14 mouse cellular contexts compared by ENCODE assay signal in genomic region chr16:23167079-23167478, GRCm38 (mm10). TPM values are rescaled to one million over a fixed set of nuclear protein-coding genes. Genes with fewer than 3 reads are reported as not detected.
DNase-seq lines count a peak whose midpoint lies in the region; ATAC-seq and TF ChIP-seq lines count a peak whose summit lies in the region.
"Had no signal": no experiment of that assay in that cellular context is flagged by ENCODE, and none has a peak within 500 bp of the region (broad histone marks: within the 10 kb centered on the region; RNA-seq: fewer than 3 reads in every experiment).

No protein-coding gene starts in this region.

- no peak for TF ChIP-seq CTCF in Patski (IDR thresholded peaks at IDR 0.05)
- TF ChIP-seq CTCF in cortical plate, adult 2 months (IDR thresholded peaks at IDR 0.05; ENCODE audit: extremely low read depth, insufficient read depth, low read length), result no peak

- POLR2A ChIA-PET in Patski (lab: Charles Lee), result no interaction called here

- no peak for ATAC-seq in Patski
- ATAC-seq in frontal cortex, adult (ENCODE audit: low TSS enrichment), result no peak

- H3K27me3 ChIP-seq in Patski, result no peaks in the 10 kb centered on the region
- H3K27me3 ChIP-seq: hindbrain, embryonic 15.5 days; neural tube, embryonic 15.5 days had no signal

- no peak overlapping the region for H3K4me3 ChIP-seq in cortical plate, adult 2 months (ENCODE audit: insufficient read depth, low read length)
- H3K4me3 ChIP-seq: hindbrain, embryonic 15.5 days; neural tube, embryonic 15.5 days had no signal

- in situ Hi-C loops in Patski (cut with MboI; ENCODE audit: low pct_unique_long_range_greater_than_20kb), result no loop called here

- CTCF ChIA-PET in Patski (lab: Charles Lee), result interaction anchor here (0.9 to 1.0 kb wide), 2 partner anchors 11 to 17 kb away, joined by 3 to 5 read pairs; no protein-coding TSS in a partner anchor

- TF ChIP-seq POLR2A in cortical plate, adult 2 months (IDR thresholded peaks at IDR 0.05; ENCODE audit: extremely low read depth, insufficient read depth, low read length), result no peak

- intact Hi-C loops in heart, postnatal 10 days (cut with DNase I), result loop anchor here (5.0 kb wide), 1 partner anchor 55 kb away; the partner anchor contains the start of gene St6gal1

- DNase-seq in kidney, postnatal 36 days, result peak; percentile 12 to 61
- no peak for DNase-seq in kidney, postnatal 4 days
- peak; percentile 41 for DNase-seq in Patski (ENCODE audit: low read depth, low spot score)
- peak; percentile 26 to 34 for DNase-seq in heart, postnatal 10 days
- no peak for DNase-seq in cerebellum, adult 9-11 months
- DNase-seq: cerebellum, postnatal 25 days; right cerebral cortex, postnatal 14 days had no signal

- H3K4me1 ChIP-seq in cortical plate, adult 2 months (ENCODE audit: control insufficient read depth, insufficient read depth, low read length), result no peaks in the 10 kb centered on the region
- H3K4me1 ChIP-seq: hindbrain, embryonic 15.5 days; neural tube, embryonic 15.5 days had no signal

- H3K27ac ChIP-seq in cortical plate, adult 2 months (ENCODE audit: insufficient read depth, low read length), result peak overlapping the region; percentile 65; the same call in 1 of the 2 replicates
- H3K27ac ChIP-seq: hindbrain, embryonic 15.5 days; neural tube, embryonic 15.5 days had no signal

RNA-seq across cellular contexts. Expression of gene Adipoq, which starts 20.7 kb away (rescaled TPM):
- not detected for polyA plus RNA-seq in Patski (2021)
- 0.15 TPM in 1 of 2 replicates, not detected in the other for polyA plus RNA-seq in cortical plate, adult 2 months (2012; rRNA removed)
- 10 to 100 TPM; 12.9 to 37.4 TPM for total RNA-seq in heart, postnatal 10 days (2021)
- total RNA-seq: layer of hippocampus, postnatal 14 days had no signal
- polyA plus RNA-seq: hindbrain, embryonic 15.5 days; midbrain, embryonic 11.5 days; stomach, embryonic 16.5 days had no signal

RNA-seq across cellular contexts. Expression of gene Rfc4, which starts 39.5 kb away (rescaled TPM):
- polyA plus RNA-seq in Patski (2021), result 25.8 TPM
- 1.1 and 1.3 TPM in 2 replicates for polyA plus RNA-seq in cortical plate, adult 2 months (2012; rRNA removed)
- 10 to 100 TPM; 14.5 to 15.8 TPM for total RNA-seq in heart, postnatal 10 days (2021)

RNA-seq across cellular contexts. Expression of gene St6gal1, which starts 57.5 kb away (rescaled TPM):
- 63.1 TPM for polyA plus RNA-seq in Patski (2021)
- 13.3 and 13.5 TPM in 2 replicates for polyA plus RNA-seq in cortical plate, adult 2 months (2012; rRNA removed)
- total RNA-seq in heart, postnatal 10 days (2021), result 10 to 100 TPM; 14.4 to 17.9 TPM

RNA-seq across cellular contexts. Expression of gene Eif4a2, which starts 59.8 kb away (rescaled TPM):
- polyA plus RNA-seq in Patski (2021), result 578 TPM
- 673 and 704 TPM in 2 replicates for polyA plus RNA-seq in cortical plate, adult 2 months (2012; rRNA removed)
- 100 to 1,000 TPM; 228 to 269 TPM for total RNA-seq in heart, postnatal 10 days (2021)

Comparison
In these comparisons a context has a peak if more than half of its experiments do, and no peak if none do; other contexts are left out.
1. DNase-seq: peak in kidney, postnatal 36 days (2 of 2), Patski (single experiment) and heart, postnatal 10 days (2 of 2); none in kidney, postnatal 4 days (0 of 2) and cerebellum, adult 9-11 months (single experiment).
2. RNA of gene Rfc4, which starts 39.5 kb away (polyA plus RNA-seq): 25.8 TPM in Patski (single experiment); 1.1 to 1.3 TPM in cortical plate, adult 2 months; every median in the first group is over 10 times any median in the second.